Mouse (Mus musculus) lung, embryonic 16.5 days (tissue): Measurements from ENCODE around the gene Aldh1a7. TPM values are rescaled to one million over a fixed set of nuclear protein-coding genes. Genes with fewer than 3 reads are reported as not detected.

Experiments
- ATAC-seq: fragments of 200-750 bp; cut with Nextera tagmentation; 2 replicates; pipeline ENCODE4 v1.8.0; 2017; ENCODE audit warnings: low read depth, mild to moderate bottlenecking, moderate library complexity
- H3K27ac ChIP-seq: fragments of 300-500 bp; sonication (generic); 2 replicates; pipeline ENCODE4 v1.5.1; 2014; ENCODE audit warnings: mild to moderate bottlenecking, control low read depth, low read length
- H3K27me3 ChIP-seq: fragments of 300-500 bp; sonication (generic); 2 replicates; pipeline ENCODE4 v1.6.1; 2014; ENCODE audit warnings: low read depth, low read length, mixed read lengths; ENCODE audit not compliant: control insufficient read depth, insufficient read depth
- H3K36me3 ChIP-seq: fragments of 300-500 bp; sonication (generic); 2 replicates; pipeline ENCODE4 v1.6.1; 2014; ENCODE audit warnings: low read length; ENCODE audit not compliant: control insufficient read depth, insufficient read depth
- H3K4me1 ChIP-seq: fragments of 300-500 bp; sonication (generic); replicated peaks from 2 replicates; pipeline ENCODE4 v1.6.1; 2014; ENCODE audit warnings: low read length, mixed read lengths; ENCODE audit not compliant: control insufficient read depth, insufficient read depth
- H3K4me2 ChIP-seq: fragments of 300-500 bp; sonication (generic); 2 replicates; pipeline ENCODE4 v1.6.1; 2014; ENCODE audit warnings: low read depth, low read length, control low read depth
- H3K4me3 ChIP-seq: fragments of 300-500 bp; sonication (generic); 2 replicates; pipeline ENCODE4 v1.5.1; 2014; ENCODE audit warnings: mild to moderate bottlenecking, low read length, control low read depth
- H3K9ac ChIP-seq: fragments of 300-500 bp; sonication (generic); 2 replicates; pipeline ENCODE4 v1.6.1; 2014; ENCODE audit warnings: low read length, control low read depth
- H3K9me3 ChIP-seq: fragments of 300-500 bp; sonication (generic); 2 replicates; pipeline ENCODE4 v1.6.1; 2016; ENCODE audit warnings: low read length; ENCODE audit not compliant: control insufficient read depth
- WGBS: fragments of 180-500 bp; shearing (Covaris S2); extraction: QIAGEN DNeasy Blood & Tissue Kit; methylation state at CpG from one replicate; pipeline ENCODE4 v1.1.7; 2014; 5-methylcytosine and 5-hydroxymethylcytosine counted together
- polyA plus RNA-seq: library from polyadenylated mRNA; unstranded; fragments of >200 nt; fragmentation: Nextera tagmentation; extraction: Ambion mirVana; gene quantifications from 2 replicates; pipeline ENCODE4 v1.2.1, GENCODE M21; 2015

The Aldh1a7 gene
- polyA plus RNA-seq, 1 experiment from 2014 or later = 120 TPM

- Histone ChIP-seq H3K4me1 (0 out of 2 replicates have a peak, but pooled peaks cover 2% of the 10 kb centered on the region), H3K4me2 (no peak overlapping the region), H3K36me3 (no peaks in the 10 kb centered on the region), H3K27me3 (no peaks in the 10 kb centered on the region), H3K4me3 (no peak overlapping the region), H3K9me3 (no peaks in the 10 kb centered on the region), H3K27ac (no peak overlapping the region), H3K9ac (no peak overlapping the region)
- 84% methylated on average over 2 of the region's 2 CpGs for WGBS
- no peak for ATAC-seq
Observed at GRCm38 (mm10) chr19:20720298-20720697, 7.1 kb downstream of the Aldh1a7 start.

- Histone ChIP-seq H3K9ac (no peak overlapping the region), H3K4me1 (no peaks in the 10 kb centered on the region), H3K27me3 (no peaks in the 10 kb centered on the region), H3K9me3 (no peaks in the 10 kb centered on the region), H3K27ac (no peak overlapping the region), H3K36me3 (0 out of 2 replicates have a peak, but pooled peaks cover 2% of the 10 kb centered on the region), H3K4me3 (no peak overlapping the region), H3K4me2 (no peak overlapping the region)
- WGBS = 80% methylated on average over 3 of the region's 3 CpGs
- ATAC-seq = no peak
Observed at GRCm38 (mm10) chr19:20715617-20716016, 11.7 kb downstream of the Aldh1a7 start.

GRCm38 (mm10) chr19:20715093-20715492 is 12.3 kb downstream of the Aldh1a7 start:
- 75% methylated on average over 1 of the region's 1 CpGs for WGBS
- Histone ChIP-seq H3K9ac (no peak overlapping the region), H3K4me1 (no peaks in the 10 kb centered on the region), H3K4me3 (no peak overlapping the region), H3K27me3 (no peaks in the 10 kb centered on the region), H3K27ac (no peak overlapping the region), H3K9me3 (no peaks in the 10 kb centered on the region), H3K36me3 (0 out of 2 replicates have a peak, but pooled peaks cover 2% of the 10 kb centered on the region), H3K4me2 (no peak overlapping the region)
- ATAC-seq = no peak

GRCm38 (mm10) chr19:20714543-20714942 is 12.8 kb downstream of the Aldh1a7 start:
- WGBS = 89% methylated on average over 4 of the region's 4 CpGs
- Histone ChIP-seq H3K4me1 (no peaks in the 10 kb centered on the region), H3K4me2 (no peak overlapping the region), H3K4me3 (no peak overlapping the region), H3K9ac (no peak overlapping the region), H3K27me3 (no peaks in the 10 kb centered on the region), H3K36me3 (0 out of 2 replicates have a peak, but pooled peaks cover 2% of the 10 kb centered on the region), H3K9me3 (no peaks in the 10 kb centered on the region), H3K27ac (no peak overlapping the region)
- no peak for ATAC-seq

GRCm38 (mm10) chr19:20707159-20707558 is 20.2 kb downstream of the Aldh1a7 start:
- H3K4me2 ChIP-seq = no peak overlapping the region
- H3K9ac ChIP-seq = no peak overlapping the region
- H3K4me3 ChIP-seq = no peak overlapping the region
- no peak overlapping the region for H3K27ac ChIP-seq
- no peaks in the 10 kb centered on the region for H3K27me3 ChIP-seq
- H3K36me3 ChIP-seq = no peaks in the 10 kb centered on the region
- no peaks in the 10 kb centered on the region for H3K9me3 ChIP-seq
- ATAC-seq = no peak
- no peaks in the 10 kb centered on the region for H3K4me1 ChIP-seq

GRCm38 (mm10) chr19:20706747-20707146 is 20.6 kb downstream of the Aldh1a7 start:
- no peaks in the 10 kb centered on the region for H3K36me3 ChIP-seq
- no peak for ATAC-seq
- 76% methylated on average over 4 of the region's 4 CpGs for WGBS
- no peak overlapping the region for H3K9ac ChIP-seq
- H3K27ac ChIP-seq = no peak overlapping the region
- no peaks in the 10 kb centered on the region for H3K27me3 ChIP-seq
- no peaks in the 10 kb centered on the region for H3K4me1 ChIP-seq
- no peaks in the 10 kb centered on the region for H3K9me3 ChIP-seq
- no peak overlapping the region for H3K4me3 ChIP-seq
- no peak overlapping the region for H3K4me2 ChIP-seq

GRCm38 (mm10) chr19:20702074-20702473 is 25.3 kb downstream of the Aldh1a7 start:
- Histone ChIP-seq H3K4me2 (no peak overlapping the region), H3K36me3 (no peaks in the 10 kb centered on the region), H3K4me1 (no peaks in the 10 kb centered on the region), H3K27me3 (no peaks in the 10 kb centered on the region), H3K4me3 (no peak overlapping the region), H3K9me3 (no peaks in the 10 kb centered on the region), H3K9ac (no peak overlapping the region), H3K27ac (no peak overlapping the region)
- ATAC-seq = no peak
- 63% methylated on average over 3 of the region's 3 CpGs for WGBS

- Histone ChIP-seq H3K27me3 (no peaks in the 10 kb centered on the region), H3K4me3 (no peak overlapping the region), H3K36me3 (no peaks in the 10 kb centered on the region), H3K9ac (no peak overlapping the region), H3K9me3 (no peaks in the 10 kb centered on the region), H3K4me1 (no peaks in the 10 kb centered on the region), H3K27ac (no peak overlapping the region), H3K4me2 (no peak overlapping the region)
- 77% methylated on average over 3 of the region's 3 CpGs for WGBS
- ATAC-seq = no peak
Observed at GRCm38 (mm10) chr19:20677697-20678355, 49.5 kb downstream of the Aldh1a7 start.

- no peak overlapping the region for H3K4me3 ChIP-seq
- ATAC-seq = peak; percentile 28; the same call in 1 of the 2 replicates
- no peak overlapping the region for H3K4me2 ChIP-seq
- no peaks in the 10 kb centered on the region for H3K9me3 ChIP-seq
- H3K27me3 ChIP-seq = no peaks in the 10 kb centered on the region
- H3K4me1 ChIP-seq = no peaks in the 10 kb centered on the region
- no peaks in the 10 kb centered on the region for H3K36me3 ChIP-seq
- H3K27ac ChIP-seq = no peak overlapping the region
- H3K9ac ChIP-seq = no peak overlapping the region
- WGBS = 27% methylated on average over 3 of the region's 3 CpGs
Observed at GRCm38 (mm10) chr19:20654141-20654873, 73.1 kb downstream of the Aldh1a7 start.
